ENCODE assay signal across 9 mouse cellular contexts in genomic region chr2:118532401-118532800, GRCm38 (mm10). TPM values are rescaled to one million over a fixed set of nuclear protein-coding genes. Genes with fewer than 3 reads are reported as not detected.
DNase-seq lines count a peak whose midpoint lies in the region; ATAC-seq and TF ChIP-seq lines count a peak whose summit lies in the region.
"Had no signal": no experiment of that assay in that cellular context is flagged by ENCODE, and none has a peak within 500 bp of the region (broad histone marks: within the 10 kb centered on the region; RNA-seq: fewer than 3 reads in every experiment).

No protein-coding gene starts in this region.

- H3K27me3 ChIP-seq in heart, adult 2 months (ENCODE audit: control insufficient read depth, insufficient read depth, low read length), result no peaks in the 10 kb centered on the region
- no peaks in the 10 kb centered on the region for H3K27me3 ChIP-seq in forebrain, embryonic 13.5 days
- H3K27me3 ChIP-seq in kidney, adult 2 months (replicated peaks; ENCODE audit: control insufficient read depth, insufficient read depth, low read length), result no peaks in the 10 kb centered on the region
- no peaks in the 10 kb centered on the region for H3K27me3 ChIP-seq in midbrain, embryonic 14.5 days (ENCODE audit: control insufficient read depth, insufficient read depth, low read length)

- TF ChIP-seq CTCF in heart, adult 2 months (IDR thresholded peaks at IDR 0.05), result no peak
- 0 out of 2 replicates have a peak, but pooled peaks have one; percentile 6 for TF ChIP-seq CTCF in kidney, adult 2 months (conservative IDR thresholded peaks at IDR 0.05; ENCODE audit: insufficient read depth, insufficient read length, low read depth, low read length)

- DNase-seq in heart, adult 2 months, result peak in 1 of 2 experiments; percentile 54
- no peak for DNase-seq in heart, adult 9 months (ENCODE audit: low spot score in 2 of 2)
- peak; percentile 72 for DNase-seq in kidney, adult 2 months
- DNase-seq in midbrain, embryonic 14.5 days, result no peak
- no peak for DNase-seq in gastrocnemius, postnatal 10 days
- no peak for DNase-seq in cerebellum, adult 11 months
- no peak for DNase-seq in layer of hippocampus, postnatal 36 days
- DNase-seq: left cerebral cortex, postnatal 4 days had no signal

- peak overlapping the region; percentile 24 for H3K9ac ChIP-seq in heart, adult 2 months (ENCODE audit: low read depth, low read length)
- H3K9ac ChIP-seq in forebrain, embryonic 13.5 days, result peak overlapping the region; percentile 43; the same call in 1 of the 2 replicates
- no peak overlapping the region for H3K9ac ChIP-seq in midbrain, embryonic 14.5 days (replicated peaks; ENCODE audit: low read length)

- H3K36me3 ChIP-seq in heart, adult 2 months (ENCODE audit: control insufficient read depth, insufficient read depth, low read length), result peaks cover 10% of the 10 kb centered on the region
- H3K36me3 ChIP-seq in forebrain, embryonic 13.5 days (ENCODE audit: poor library complexity, severe bottlenecking), result no peaks in the 10 kb centered on the region
- H3K36me3 ChIP-seq in kidney, adult 2 months (ENCODE audit: control insufficient read depth, insufficient read depth, low read length), result no peaks in the 10 kb centered on the region
- no peaks in the 10 kb centered on the region for H3K36me3 ChIP-seq in midbrain, embryonic 14.5 days (ENCODE audit: control insufficient read depth, insufficient read depth, low read length)

- H3K79me2 ChIP-seq in heart, adult 2 months (replicated peaks; ENCODE audit: control insufficient read depth, insufficient read depth, low read length), result no peaks in the 10 kb centered on the region

- WGBS in heart, adult 2 months, result 32% methylated on average over 10 of the region's 10 CpGs
- WGBS in forebrain, embryonic 13.5 days, result 29% methylated on average over 10 of the region's 10 CpGs
- WGBS in kidney, adult 2 months, result 43% methylated on average over 10 of the region's 10 CpGs
- WGBS in midbrain, embryonic 14.5 days, result 22% methylated on average over 10 of the region's 10 CpGs

- intact Hi-C loops in heart, adult 2 months (cut with DNase I), result loop anchor here (2.0 kb wide), 1 partner anchor 16 kb away; the partner anchor contains the start of gene Bmf

- H3K4me3 ChIP-seq in heart, adult 2 months, result no peak overlapping the region
- H3K4me3 ChIP-seq in forebrain, embryonic 13.5 days, result no peak overlapping the region
- H3K4me3 ChIP-seq in kidney, adult 2 months (ENCODE audit: insufficient read depth, low read depth, low read length), result no peak overlapping the region
- H3K4me3 ChIP-seq in midbrain, embryonic 14.5 days (replicated peaks; ENCODE audit: low read depth, low read length), result no peak overlapping the region

- peak overlapping the region; percentile 72 for H3K27ac ChIP-seq in heart, adult 2 months
- peak overlapping the region; percentile 51; the same call in 1 of the 2 replicates for H3K27ac ChIP-seq in forebrain, embryonic 13.5 days
- H3K27ac ChIP-seq in kidney, adult 2 months (ENCODE audit: insufficient read depth, low read depth, low read length), result peak overlapping the region; percentile 88
- H3K27ac ChIP-seq in midbrain, embryonic 14.5 days (replicated peaks; ENCODE audit: low read depth, low read length), result 0 out of 2 replicates have a peak overlapping the region, but pooled peaks have one; percentile 68

- TF ChIP-seq EP300 in heart, adult 2 months (IDR thresholded peaks at IDR 0.05; ENCODE audit: insufficient read depth, low read depth, low read length), result 0 out of 2 replicates have a peak, but pooled peaks have one; percentile 21

- H3K4me2 ChIP-seq in forebrain, embryonic 13.5 days, result peak overlapping the region; percentile 5; the same call in 1 of the 2 replicates
- H3K4me2 ChIP-seq in midbrain, embryonic 14.5 days (ENCODE audit: low read length), result no peak overlapping the region

- no peaks in the 10 kb centered on the region for H3K9me3 ChIP-seq in forebrain, embryonic 13.5 days (replicated peaks)
- H3K9me3 ChIP-seq in midbrain, embryonic 14.5 days (ENCODE audit: control insufficient read depth, low read length), result no peaks in the 10 kb centered on the region

- ATAC-seq in forebrain, embryonic 13.5 days, result no peak
- ATAC-seq in midbrain, embryonic 14.5 days (ENCODE audit: low FRiP score, low TSS enrichment), result no peak

- H3K4me1 ChIP-seq in heart, adult 2 months (ENCODE audit: control insufficient read depth, insufficient read depth, low read length), result peaks cover 26% of the 10 kb centered on the region
- peaks cover 50% of the 10 kb centered on the region for H3K4me1 ChIP-seq in forebrain, embryonic 13.5 days
- H3K4me1 ChIP-seq in kidney, adult 2 months (ENCODE audit: control insufficient read depth, insufficient read depth, low read length), result peaks cover 40% of the 10 kb centered on the region
- peaks cover 34% of the 10 kb centered on the region for H3K4me1 ChIP-seq in midbrain, embryonic 14.5 days (ENCODE audit: control insufficient read depth, insufficient read depth, low read length)

- TF ChIP-seq POLR2A in heart, adult 2 months (IDR thresholded peaks at IDR 0.05; ENCODE audit: insufficient read depth, low read depth, low read length), result no peak
- no peak for TF ChIP-seq POLR2A in kidney, adult 2 months (IDR thresholded peaks at IDR 0.05; ENCODE audit: low read depth, low read length)

RNA-seq across cellular contexts. Expression of gene Bmf, which starts 17.1 kb away (rescaled TPM):
- total RNA-seq in heart, adult 2 months (2021), result 1 to 10 TPM; 5.5 to 7.0 TPM
- polyA plus RNA-seq in heart, adult 2 months (2012; rRNA removed), result 2.9 and 5.7 TPM in 2 replicates
- 1.6 and 2.8 TPM in 2 replicates for polyA plus RNA-seq in forebrain, embryonic 13.5 days (2015; fragmentation: Nextera tagmentation; extraction: Ambion mirVana)
- 9.1 and 10.5 TPM in 2 replicates for polyA plus RNA-seq in kidney, adult 2 months (2012; rRNA removed)
- polyA plus RNA-seq in midbrain, embryonic 14.5 days (2014; fragmentation: Nextera tagmentation; extraction: Ambion mirVana), result 1.9 and 2.8 TPM in 2 replicates
- 10 to 100 TPM; 14.5 to 15.7 TPM for total RNA-seq in gastrocnemius, postnatal 10 days (2021)
- 1 to 10 TPM; 1.9 to 3.8 TPM for total RNA-seq in layer of hippocampus, postnatal 36 days (2021)

RNA-seq across cellular contexts. Expression of gene Srp14, which starts 52.9 kb away (rescaled TPM):
- total RNA-seq in heart, adult 2 months (2021), result 100 to 1,000 TPM; 116 to 129 TPM
- 64.9 and 112 TPM in 2 replicates for polyA plus RNA-seq in heart, adult 2 months (2012; rRNA removed)
- 336 and 347 TPM in 2 replicates for polyA plus RNA-seq in forebrain, embryonic 13.5 days (2015; fragmentation: Nextera tagmentation; extraction: Ambion mirVana)
- polyA plus RNA-seq in kidney, adult 2 months (2012; rRNA removed), result 50.9 and 77.2 TPM in 2 replicates
- 327 and 366 TPM in 2 replicates for polyA plus RNA-seq in midbrain, embryonic 14.5 days (2014; fragmentation: Nextera tagmentation; extraction: Ambion mirVana)
- total RNA-seq in gastrocnemius, postnatal 10 days (2021), result 100 to 1,000 TPM; 148 to 154 TPM
- 100 to 1,000 TPM; 168 to 197 TPM for total RNA-seq in layer of hippocampus, postnatal 36 days (2021)
